Mouse (Mus musculus): ENCODE measurements around the gene Tspan2. TPM values are rescaled to one million over a fixed set of nuclear protein-coding genes. Genes with fewer than 3 reads are reported as not detected.

The Tspan2 gene
- polyA plus RNA-seq, 1 experiment from 2014 or later = 27.8 TPM

GRCm38 (mm10) chr3:102732619-102733018 lies 1.7 kb upstream of the Tspan2 start:
- no peak for ATAC-seq (replicated peaks; ENCODE audit: extremely low read depth, insufficient read depth, low FRiP score)
- 74% methylated on average over 4 of the region's 4 CpGs for WGBS
- no peaks in the 10 kb centered on the region for H3K36me3 ChIP-seq (ENCODE audit: control insufficient read depth, insufficient read depth)
- no peak overlapping the region for H3K4me2 ChIP-seq (ENCODE audit: low read depth, low read length)
- no peak overlapping the region for H3K4me3 ChIP-seq (ENCODE audit: low read length)
- H3K27me3 ChIP-seq (ENCODE audit: control insufficient read depth, insufficient read depth, low read length) = no peaks in the 10 kb centered on the region
- H3K4me1 ChIP-seq (ENCODE audit: control insufficient read depth, insufficient read depth, low read length) = peaks cover 23% of the 10 kb centered on the region
- no peak overlapping the region for H3K9ac ChIP-seq (ENCODE audit: low read length)
- no peaks in the 10 kb centered on the region for H3K9me3 ChIP-seq (replicated peaks; ENCODE audit: control insufficient read depth, low read length)
- no peak overlapping the region; the same call in 1 of the 2 replicates for H3K27ac ChIP-seq (ENCODE audit: low read length)

DNA sequence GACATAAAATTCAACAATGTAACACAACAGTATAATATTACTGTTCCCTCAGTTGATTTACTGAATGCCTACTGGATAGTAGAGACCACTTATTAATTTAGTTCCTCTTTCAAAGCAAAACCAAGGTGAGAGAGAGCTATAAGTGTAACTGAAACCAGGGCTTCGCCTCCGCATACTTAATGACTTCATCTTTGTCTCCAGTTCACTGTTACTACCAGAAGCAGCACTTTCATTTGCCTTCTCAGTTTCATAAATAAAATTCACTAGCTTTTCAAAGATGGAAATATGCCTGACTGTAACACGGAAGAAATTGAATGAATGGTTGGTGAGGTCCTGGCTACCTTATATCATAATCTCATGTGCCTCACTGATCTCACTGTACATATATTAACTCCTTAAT lies 1.3 kb upstream of the Tspan2 start:
- no peak overlapping the region for H3K9ac ChIP-seq (ENCODE audit: low read length)
- no peaks in the 10 kb centered on the region for H3K27me3 ChIP-seq (ENCODE audit: control insufficient read depth, insufficient read depth, low read length)
- peaks cover 27% of the 10 kb centered on the region for H3K4me1 ChIP-seq (ENCODE audit: control insufficient read depth, insufficient read depth, low read length)
- no peaks in the 10 kb centered on the region for H3K36me3 ChIP-seq (ENCODE audit: control insufficient read depth, insufficient read depth)
- ATAC-seq (replicated peaks; ENCODE audit: extremely low read depth, insufficient read depth, low FRiP score) = no peak
- no peaks in the 10 kb centered on the region for H3K9me3 ChIP-seq (replicated peaks; ENCODE audit: control insufficient read depth, low read length)
- 87% methylated on average over 3 of the region's 3 CpGs for WGBS
- no peak overlapping the region for H3K27ac ChIP-seq (ENCODE audit: low read length)
- no peak overlapping the region for H3K4me2 ChIP-seq (ENCODE audit: low read depth, low read length)
- H3K4me3 ChIP-seq (ENCODE audit: low read length) = no peak overlapping the region

GRCm38 (mm10) chr3:102733936-102734312 lies 405 bp upstream of the Tspan2 start:
- Histone ChIP-seq H3K4me3 (ENCODE audit: low read length) (peak overlapping the region; percentile 67), H3K9me3 (replicated peaks; ENCODE audit: control insufficient read depth, low read length) (no peaks in the 10 kb centered on the region), H3K36me3 (ENCODE audit: control insufficient read depth, insufficient read depth) (no peaks in the 10 kb centered on the region), H3K27me3 (ENCODE audit: control insufficient read depth, insufficient read depth, low read length) (no peaks in the 10 kb centered on the region), H3K27ac (ENCODE audit: low read length) (peak overlapping the region; percentile 81), H3K4me2 (ENCODE audit: low read depth, low read length) (peak overlapping the region; percentile 62), H3K4me1 (ENCODE audit: control insufficient read depth, insufficient read depth, low read length) (peaks cover 35% of the 10 kb centered on the region), H3K9ac (ENCODE audit: low read length) (peak overlapping the region; percentile 82)
- no peak for ATAC-seq (replicated peaks; ENCODE audit: extremely low read depth, insufficient read depth, low FRiP score)
- WGBS = 13% methylated on average over 6 of the region's 6 CpGs

GRCm38 (mm10) chr3:102735031-102735558 lies 766 bp downstream of the Tspan2 start:
- Histone ChIP-seq H3K4me1 (ENCODE audit: control insufficient read depth, insufficient read depth, low read length) (peaks cover 36% of the 10 kb centered on the region), H3K9me3 (replicated peaks; ENCODE audit: control insufficient read depth, low read length) (no peaks in the 10 kb centered on the region), H3K27me3 (ENCODE audit: control insufficient read depth, insufficient read depth, low read length) (no peaks in the 10 kb centered on the region), H3K9ac (ENCODE audit: low read length) (peak overlapping the region; percentile 82), H3K36me3 (ENCODE audit: control insufficient read depth, insufficient read depth) (no peaks in the 10 kb centered on the region), H3K4me2 (ENCODE audit: low read depth, low read length) (peak overlapping the region; percentile 62), H3K4me3 (ENCODE audit: low read length) (peak overlapping the region; percentile 67), H3K27ac (ENCODE audit: low read length) (peak overlapping the region; percentile 81)
- WGBS = 1% methylated on average over 33 of the region's 33 CpGs
- ATAC-seq (replicated peaks; ENCODE audit: extremely low read depth, insufficient read depth, low FRiP score) = peak; percentile 52

- no peaks in the 10 kb centered on the region for H3K27me3 ChIP-seq (ENCODE audit: control insufficient read depth, insufficient read depth, low read length)
- H3K4me1 ChIP-seq (ENCODE audit: control insufficient read depth, insufficient read depth, low read length) = peaks cover 36% of the 10 kb centered on the region
- no peaks in the 10 kb centered on the region for H3K9me3 ChIP-seq (replicated peaks; ENCODE audit: control insufficient read depth, low read length)
- 0 out of 2 replicates have a peak overlapping the region, but pooled peaks have one; percentile 19 for H3K27ac ChIP-seq (ENCODE audit: low read length)
- H3K9ac ChIP-seq (ENCODE audit: low read length) = peak overlapping the region; percentile 82
- no peaks in the 10 kb centered on the region for H3K36me3 ChIP-seq (ENCODE audit: control insufficient read depth, insufficient read depth)
- peak overlapping the region; percentile 62 for H3K4me2 ChIP-seq (ENCODE audit: low read depth, low read length)
- H3K4me3 ChIP-seq (ENCODE audit: low read length) = peak overlapping the region; percentile 67
- 32% methylated on average over 6 of the region's 6 CpGs for WGBS
- ATAC-seq (replicated peaks; ENCODE audit: extremely low read depth, insufficient read depth, low FRiP score) = no peak
Observed at GRCm38 (mm10) chr3:102735638-102736037, 1.3 kb downstream of the Tspan2 start.

GRCm38 (mm10) chr3:102736436-102736835 lies 2.1 kb downstream of the Tspan2 start:
- ATAC-seq (replicated peaks; ENCODE audit: extremely low read depth, insufficient read depth, low FRiP score) = no peak
- 63% methylated on average over 6 of the region's 6 CpGs for WGBS
- peaks cover 36% of the 10 kb centered on the region for H3K4me1 ChIP-seq (ENCODE audit: control insufficient read depth, insufficient read depth, low read length)
- H3K27me3 ChIP-seq (ENCODE audit: control insufficient read depth, insufficient read depth, low read length) = no peaks in the 10 kb centered on the region
- H3K9ac ChIP-seq (ENCODE audit: low read length) = no peak overlapping the region; the same call in 1 of the 2 replicates
- peak overlapping the region; percentile 62 for H3K4me2 ChIP-seq (ENCODE audit: low read depth, low read length)
- no peak overlapping the region for H3K27ac ChIP-seq (ENCODE audit: low read length)
- no peaks in the 10 kb centered on the region for H3K36me3 ChIP-seq (ENCODE audit: control insufficient read depth, insufficient read depth)
- no peak overlapping the region for H3K4me3 ChIP-seq (ENCODE audit: low read length)
- no peaks in the 10 kb centered on the region for H3K9me3 ChIP-seq (replicated peaks; ENCODE audit: control insufficient read depth, low read length)

DNA sequence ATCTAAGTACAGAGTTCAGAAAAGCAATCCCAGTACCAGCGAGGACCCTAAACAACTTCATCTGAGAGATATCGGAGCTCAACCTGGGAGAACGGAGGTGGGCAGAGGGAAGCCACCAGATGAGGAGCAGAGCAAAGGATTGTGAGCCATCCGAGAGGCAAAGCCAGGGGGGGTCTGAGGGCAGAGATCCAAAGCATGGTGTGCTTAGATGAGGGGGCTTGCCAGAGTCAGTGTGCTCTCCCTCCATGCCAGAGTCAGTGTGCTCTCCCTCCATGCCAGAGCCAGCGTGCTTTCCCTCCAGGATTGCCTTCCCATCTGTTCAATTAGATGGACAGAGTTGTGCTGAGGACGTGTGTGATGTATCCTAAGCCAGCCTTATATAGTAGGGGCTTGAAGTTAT lies 2.8 kb downstream of the Tspan2 start:
- ATAC-seq (replicated peaks; ENCODE audit: extremely low read depth, insufficient read depth, low FRiP score) = no peak
- Histone ChIP-seq H3K4me2 (ENCODE audit: low read depth, low read length) (peak overlapping the region; percentile 10; the same call in 1 of the 2 replicates), H3K9me3 (replicated peaks; ENCODE audit: control insufficient read depth, low read length) (no peaks in the 10 kb centered on the region), H3K36me3 (ENCODE audit: control insufficient read depth, insufficient read depth) (no peaks in the 10 kb centered on the region), H3K4me1 (ENCODE audit: control insufficient read depth, insufficient read depth, low read length) (peaks cover 36% of the 10 kb centered on the region), H3K27ac (ENCODE audit: low read length) (peak overlapping the region; percentile 83; the same call in 1 of the 2 replicates), H3K9ac (ENCODE audit: low read length) (peak overlapping the region; percentile 33; the same call in 1 of the 2 replicates), H3K4me3 (ENCODE audit: low read length) (no peak overlapping the region), H3K27me3 (ENCODE audit: control insufficient read depth, insufficient read depth, low read length) (no peaks in the 10 kb centered on the region)
- WGBS = 73% methylated on average over 6 of the region's 6 CpGs

DNA sequence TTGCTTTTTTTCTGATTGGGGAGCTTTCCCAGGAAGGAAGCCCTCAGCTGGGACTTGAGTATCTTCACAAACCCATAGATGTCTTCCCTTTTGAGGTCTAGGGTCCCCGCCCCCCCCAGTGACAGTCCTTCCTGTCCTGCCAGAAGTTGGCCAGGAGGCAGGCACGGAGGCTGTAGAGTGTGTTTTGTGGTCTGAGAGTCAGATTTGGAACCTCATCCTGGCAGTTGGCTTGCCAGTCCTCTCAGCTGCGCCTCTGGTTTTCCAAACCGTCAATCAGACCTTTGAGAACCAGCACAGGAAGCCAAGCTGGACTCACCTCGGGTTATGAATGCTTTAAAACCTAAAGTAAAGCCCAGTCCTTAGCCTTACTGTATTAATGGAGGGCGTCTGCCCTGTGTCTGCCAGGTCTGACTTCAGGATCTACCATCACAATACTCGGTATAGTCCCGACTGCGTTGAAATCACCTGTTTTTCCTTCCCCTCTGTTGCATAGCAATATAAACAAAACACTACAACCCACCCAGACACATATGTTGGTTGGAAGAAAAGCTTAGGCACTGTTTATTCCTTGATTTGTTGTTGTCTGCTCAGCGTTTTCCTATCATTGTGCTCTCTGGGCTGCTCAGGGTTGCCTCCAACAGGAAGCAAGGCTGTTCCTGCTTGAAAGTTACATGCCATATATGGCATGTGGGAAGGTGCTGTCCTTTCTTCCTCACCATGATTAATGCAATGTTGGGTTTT lies 4.0 kb downstream of the Tspan2 start:
- H3K4me1 ChIP-seq (ENCODE audit: control insufficient read depth, insufficient read depth, low read length) = peaks cover 46% of the 10 kb centered on the region
- peak overlapping the region; percentile 18 for H3K4me2 ChIP-seq (ENCODE audit: low read depth, low read length)
- 0 out of 2 replicates have a peak overlapping the region, but pooled peaks have one; percentile 33 for H3K9ac ChIP-seq (ENCODE audit: low read length)
- no peaks in the 10 kb centered on the region for H3K36me3 ChIP-seq (ENCODE audit: control insufficient read depth, insufficient read depth)
- H3K27me3 ChIP-seq (ENCODE audit: control insufficient read depth, insufficient read depth, low read length) = no peaks in the 10 kb centered on the region
- 54% methylated on average over 10 of the region's 10 CpGs for WGBS
- H3K4me3 ChIP-seq (ENCODE audit: low read length) = no peak overlapping the region
- peak overlapping the region; percentile 83 for H3K27ac ChIP-seq (ENCODE audit: low read length)
- H3K9me3 ChIP-seq (replicated peaks; ENCODE audit: control insufficient read depth, low read length) = no peaks in the 10 kb centered on the region
- no peak for ATAC-seq (replicated peaks; ENCODE audit: extremely low read depth, insufficient read depth, low FRiP score)

- Histone ChIP-seq H3K4me3 (ENCODE audit: low read length) (no peak overlapping the region), H3K4me1 (ENCODE audit: control insufficient read depth, insufficient read depth, low read length) (peaks cover 46% of the 10 kb centered on the region), H3K27ac (ENCODE audit: low read length) (peak overlapping the region; percentile 83), H3K36me3 (ENCODE audit: control insufficient read depth, insufficient read depth) (no peaks in the 10 kb centered on the region), H3K9ac (ENCODE audit: low read length) (no peak overlapping the region), H3K9me3 (replicated peaks; ENCODE audit: control insufficient read depth, low read length) (no peaks in the 10 kb centered on the region), H3K4me2 (ENCODE audit: low read depth, low read length) (no peak overlapping the region), H3K27me3 (ENCODE audit: control insufficient read depth, insufficient read depth, low read length) (no peaks in the 10 kb centered on the region)
- 71% methylated on average over 6 of the region's 6 CpGs for WGBS
- no peak for ATAC-seq (replicated peaks; ENCODE audit: extremely low read depth, insufficient read depth, low FRiP score)
Observed at GRCm38 (mm10) chr3:102738926-102739325, 4.6 kb downstream of the Tspan2 start.
